Mouse (Mus musculus) midbrain, embryonic 14.5 days (tissue): ENCODE results near the gene Med12. TPM values are rescaled to one million over a fixed set of nuclear protein-coding genes. Genes with fewer than 3 reads are reported as not detected.
A peak's percentile ranks its signal among the peaks of the same experiment; 100 is the strongest.

ENCODE experiments used
- ATAC-seq: fragments of 200-750 bp; cut with Nextera tagmentation; 2 replicates; pipeline ENCODE4 v1.8.0; 2017; ENCODE audit warnings: moderate number of reproducible peaks, moderate library complexity; ENCODE audit not compliant: low FRiP score, low TSS enrichment
- DNase-seq: peaks from one replicate; pipeline ENCODE4 v3.0.0-alpha.2; 2015
- H3K27ac ChIP-seq: fragments of 300-500 bp; sonication (generic); replicated peaks from 2 replicates; pipeline ENCODE4 v1.5.1; 2014; ENCODE audit warnings: mild to moderate bottlenecking, low read depth, low read length, moderate library complexity
- H3K27me3 ChIP-seq: fragments of 300-500 bp; sonication (generic); 2 replicates; pipeline ENCODE4 v1.6.1; 2014; ENCODE audit warnings: low read length, control low read depth, mixed read lengths; ENCODE audit not compliant: control insufficient read depth, insufficient read depth
- H3K36me3 ChIP-seq: fragments of 300-500 bp; sonication (generic); 2 replicates; pipeline ENCODE4 v1.6.1; 2014; ENCODE audit warnings: low read length, control low read depth; ENCODE audit not compliant: control insufficient read depth, insufficient read depth
- H3K4me1 ChIP-seq: fragments of 300-500 bp; sonication (generic); 2 replicates; pipeline ENCODE4 v1.6.1; 2014; ENCODE audit warnings: mild to moderate bottlenecking, antibody characterized with exemption, low read length, control low read depth; ENCODE audit not compliant: control insufficient read depth, insufficient read depth
- H3K4me2 ChIP-seq: fragments of 300-500 bp; sonication (generic); 2 replicates; pipeline ENCODE4 v1.6.1; 2014; ENCODE audit warnings: mild to moderate bottlenecking, low read length, moderate library complexity
- H3K4me3 ChIP-seq: fragments of 300-500 bp; sonication (generic); replicated peaks from 2 replicates; pipeline ENCODE4 v1.5.1; 2014; ENCODE audit warnings: low read depth, low read length
- H3K9ac ChIP-seq: fragments of 300-500 bp; sonication (generic); replicated peaks from 2 replicates; pipeline ENCODE4 v1.6.1; 2014; ENCODE audit warnings: mild to moderate bottlenecking, low read length, moderate library complexity
- H3K9me3 ChIP-seq: fragments of 300-500 bp; sonication (generic); 2 replicates; pipeline ENCODE4 v1.6.1; 2016; ENCODE audit warnings: low read length, control low read depth, mixed read lengths; ENCODE audit not compliant: control insufficient read depth
- WGBS: fragments of 180-500 bp; shearing (Covaris S2); extraction: QIAGEN DNeasy Blood & Tissue Kit; methylation state at CpG from one replicate; pipeline ENCODE4 v1.1.7; 2014; 5-methylcytosine and 5-hydroxymethylcytosine counted together
- polyA plus RNA-seq: library from polyadenylated mRNA; unstranded; fragments of >200 nt; fragmentation: Nextera tagmentation; extraction: Ambion mirVana; gene quantifications from 2 replicates; pipeline ENCODE4 v1.2.1, GENCODE M21; 2014

The Med12 gene
- polyA plus RNA-seq, 1 experiment from 2014 or later = 33.0 TPM

DNA sequence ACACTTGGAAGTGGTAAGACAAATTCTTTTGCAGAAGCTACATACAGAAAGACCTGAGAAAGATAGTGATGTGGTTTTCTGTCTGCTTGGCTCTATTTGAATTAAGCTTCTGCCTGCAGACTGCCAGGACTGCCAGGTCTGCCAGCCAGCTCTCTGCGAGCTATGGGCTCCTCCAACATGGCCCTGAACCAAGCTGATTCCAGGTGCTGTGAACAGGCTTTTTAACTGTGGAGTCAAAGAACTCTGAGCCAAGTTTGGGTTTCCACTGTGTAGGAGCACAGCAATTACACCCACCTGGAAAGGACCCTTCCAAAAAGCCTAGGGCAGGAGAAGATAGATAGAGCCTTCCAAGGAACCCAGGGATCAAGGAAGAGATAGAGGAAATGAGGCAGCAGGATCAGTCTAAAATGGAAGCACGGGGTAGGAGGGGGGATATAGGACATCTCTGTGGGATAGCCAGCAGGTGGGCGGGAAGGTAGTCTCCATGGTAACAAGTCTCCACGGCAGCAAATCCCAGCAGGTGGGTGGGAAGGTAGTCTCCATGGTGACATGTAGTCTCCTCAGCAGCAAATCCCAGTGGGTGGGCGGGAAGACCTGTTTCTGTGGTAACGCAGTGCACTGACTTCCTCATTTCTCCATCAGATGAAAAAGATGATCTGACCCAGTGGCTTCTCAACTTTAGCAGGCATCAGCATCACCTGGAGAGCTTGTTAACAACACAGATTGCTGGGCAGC is 40.0 kb downstream of the Med12 start:
- peak; percentile 74 for DNase-seq
- Histone ChIP-seq H3K4me1 (no peaks in the 10 kb centered on the region), H3K9ac (no peak overlapping the region), H3K4me3 (no peak overlapping the region), H3K4me2 (no peak overlapping the region; the same call in 1 of the 2 replicates), H3K27ac (no peak overlapping the region; the same call in 1 of the 2 replicates), H3K27me3 (no peaks in the 10 kb centered on the region), H3K36me3 (peaks cover 57% of the 10 kb centered on the region), H3K9me3 (no peaks in the 10 kb centered on the region)
- 32% methylated on average over 6 of the region's 6 CpGs for WGBS
- no peak for ATAC-seq

DNA sequence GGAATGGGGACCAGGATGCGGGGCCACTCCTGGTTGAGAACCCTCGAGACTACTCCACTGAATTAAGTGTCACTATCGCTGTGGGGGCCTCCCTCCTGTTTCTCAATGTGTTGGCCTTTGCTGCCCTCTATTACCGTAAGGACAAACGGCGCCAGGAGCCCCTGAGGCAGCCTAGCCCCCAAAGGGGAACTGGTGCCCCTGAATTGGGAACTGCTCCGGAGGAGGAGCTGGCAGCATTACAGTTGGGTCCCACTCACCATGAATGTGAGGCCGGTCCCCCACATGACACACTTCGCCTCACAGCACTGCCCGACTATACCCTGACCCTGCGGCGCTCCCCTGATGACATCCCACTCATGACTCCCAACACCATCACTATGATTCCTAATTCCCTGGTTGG is 45.9 kb downstream of the Med12 start:
- no peaks in the 10 kb centered on the region for H3K9me3 ChIP-seq
- H3K4me3 ChIP-seq = no peak overlapping the region
- no peak for DNase-seq
- H3K4me1 ChIP-seq = no peaks in the 10 kb centered on the region
- no peak overlapping the region for H3K4me2 ChIP-seq
- H3K27ac ChIP-seq = no peak overlapping the region
- ATAC-seq = no peak
- H3K36me3 ChIP-seq = peaks cover 38% of the 10 kb centered on the region
- no peak overlapping the region for H3K9ac ChIP-seq
- 95% methylated on average over 12 of the region's 12 CpGs for WGBS
- H3K27me3 ChIP-seq = no peaks in the 10 kb centered on the region

DNA sequence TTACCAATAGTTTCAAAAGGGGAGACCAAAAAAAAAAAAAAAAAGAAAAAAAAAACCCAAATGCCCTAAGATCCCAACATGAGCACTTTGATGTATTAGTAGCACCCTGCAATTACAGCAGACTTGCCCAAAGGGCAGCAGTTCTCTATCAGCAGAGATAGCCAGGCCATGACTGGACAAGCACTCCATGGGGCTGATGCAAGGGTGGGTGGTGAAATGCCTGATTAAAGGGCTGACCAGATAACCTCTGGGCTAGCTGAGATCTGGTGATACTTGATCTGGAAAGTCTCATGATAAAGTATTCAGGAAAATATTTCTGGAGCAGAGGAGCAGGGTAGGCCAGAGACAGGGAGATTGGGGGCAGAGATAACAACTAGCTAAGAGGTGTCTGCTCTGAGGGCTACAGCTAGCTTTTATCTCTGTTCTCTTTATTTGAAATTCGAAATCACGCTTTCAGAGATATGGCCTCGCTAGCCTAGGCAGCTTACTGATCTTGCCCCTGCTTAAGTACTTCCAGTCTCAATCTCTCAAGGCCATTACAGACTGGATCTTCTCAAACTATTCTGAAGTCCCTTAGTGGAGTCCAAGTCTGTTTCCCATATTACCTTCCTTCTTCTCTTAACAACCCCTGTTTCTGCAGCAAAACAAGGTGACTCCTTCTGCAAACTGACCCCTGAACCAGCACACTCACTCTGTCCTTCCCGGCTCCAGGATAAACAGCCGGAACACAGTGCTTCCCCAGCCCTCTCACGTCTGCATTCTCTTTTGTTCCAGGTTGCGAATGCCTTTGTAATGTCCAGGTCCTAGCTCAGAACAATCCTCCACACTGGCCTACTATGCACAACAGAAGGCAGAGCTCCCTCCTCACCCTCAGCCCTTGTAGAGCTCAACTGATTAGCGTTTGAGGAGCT is 52.4 kb downstream of the Med12 start:
- Histone ChIP-seq H3K9ac (no peak overlapping the region), H3K4me3 (no peak overlapping the region), H3K27me3 (no peaks in the 10 kb centered on the region), H3K9me3 (no peaks in the 10 kb centered on the region), H3K27ac (no peak overlapping the region), H3K4me2 (no peak overlapping the region), H3K36me3 (peaks cover 3% of the 10 kb centered on the region; the same call in 1 of the 2 replicates), H3K4me1 (no peaks in the 10 kb centered on the region)
- no peak for DNase-seq
- 47% methylated on average over 8 of the region's 8 CpGs for WGBS
- ATAC-seq = no peak

DNA sequence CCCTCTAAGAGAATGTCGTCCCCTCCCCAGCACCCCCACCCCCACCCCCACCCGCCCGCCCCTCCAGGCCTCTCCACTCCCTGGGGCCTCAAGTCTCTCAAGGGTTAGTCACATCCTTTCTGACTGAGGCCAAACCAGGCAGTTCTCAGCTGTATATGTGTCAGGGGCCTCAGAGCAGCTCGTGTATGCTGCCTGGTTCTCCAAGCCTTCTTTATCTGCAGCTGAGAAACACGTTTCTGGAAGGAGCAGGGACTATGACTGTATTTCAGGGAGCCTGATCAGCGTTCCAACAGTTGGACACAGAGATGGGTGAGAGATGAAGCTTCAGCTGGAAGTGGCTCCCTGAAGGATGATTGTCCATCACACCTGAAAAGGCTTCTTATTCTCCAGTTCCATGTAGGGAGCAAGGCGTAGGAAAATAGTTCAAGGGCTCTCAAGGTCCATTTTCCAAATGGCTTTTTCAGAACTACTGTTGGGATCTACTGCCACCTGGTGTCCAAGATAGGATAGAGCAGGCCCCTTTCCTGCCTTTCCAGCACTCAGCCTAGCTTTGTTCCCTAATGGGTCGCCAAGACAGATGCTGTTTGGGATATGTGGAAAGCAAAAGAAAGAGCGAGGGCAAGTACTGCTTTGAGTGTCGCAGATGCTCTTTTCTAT is 55.7 kb downstream of the Med12 start:
- H3K36me3 ChIP-seq = no peaks in the 10 kb centered on the region
- ATAC-seq (no peak), DNase-seq (peak; percentile 85)
- H3K9ac ChIP-seq = no peak overlapping the region
- no peaks in the 10 kb centered on the region for H3K9me3 ChIP-seq
- peak overlapping the region; percentile 68 for H3K27ac ChIP-seq
- no peak overlapping the region; the same call in 1 of the 2 replicates for H3K4me2 ChIP-seq
- H3K4me1 ChIP-seq = no peaks in the 10 kb centered on the region
- no peaks in the 10 kb centered on the region for H3K27me3 ChIP-seq
- WGBS = 24% methylated on average over 10 of the region's 10 CpGs
- no peak overlapping the region for H3K4me3 ChIP-seq

DNA sequence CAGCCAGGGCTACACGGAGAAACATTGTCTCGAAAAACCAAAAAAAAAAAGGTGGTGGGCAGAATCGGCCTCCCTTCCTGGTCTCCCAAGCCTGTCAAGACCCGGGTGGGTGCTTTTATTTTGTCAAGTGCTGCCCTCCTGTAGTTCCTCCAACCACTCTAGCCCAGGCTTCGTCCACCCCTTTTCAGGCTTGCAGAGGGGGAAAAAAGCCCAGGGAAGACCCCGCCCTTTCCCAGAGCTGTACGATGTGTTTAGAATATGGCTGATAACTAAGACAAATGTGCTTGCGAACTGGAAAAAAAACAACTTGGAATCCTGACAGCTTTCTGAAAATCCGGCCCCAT is 58.2 kb downstream of the Med12 start:
- Histone ChIP-seq H3K9ac (peak overlapping the region; percentile 39; the same call in 1 of the 2 replicates), H3K36me3 (no peaks in the 10 kb centered on the region), H3K4me2 (peak overlapping the region; percentile 54), H3K27ac (peak overlapping the region; percentile 90), H3K27me3 (no peaks in the 10 kb centered on the region), H3K9me3 (no peaks in the 10 kb centered on the region), H3K4me1 (no peaks in the 10 kb centered on the region), H3K4me3 (peak overlapping the region; percentile 23; the same call in 1 of the 2 replicates)
- ATAC-seq (no peak; the same call in 1 of the 2 replicates), DNase-seq (no peak)
- 49% methylated on average over 9 of the region's 9 CpGs for WGBS

DNA sequence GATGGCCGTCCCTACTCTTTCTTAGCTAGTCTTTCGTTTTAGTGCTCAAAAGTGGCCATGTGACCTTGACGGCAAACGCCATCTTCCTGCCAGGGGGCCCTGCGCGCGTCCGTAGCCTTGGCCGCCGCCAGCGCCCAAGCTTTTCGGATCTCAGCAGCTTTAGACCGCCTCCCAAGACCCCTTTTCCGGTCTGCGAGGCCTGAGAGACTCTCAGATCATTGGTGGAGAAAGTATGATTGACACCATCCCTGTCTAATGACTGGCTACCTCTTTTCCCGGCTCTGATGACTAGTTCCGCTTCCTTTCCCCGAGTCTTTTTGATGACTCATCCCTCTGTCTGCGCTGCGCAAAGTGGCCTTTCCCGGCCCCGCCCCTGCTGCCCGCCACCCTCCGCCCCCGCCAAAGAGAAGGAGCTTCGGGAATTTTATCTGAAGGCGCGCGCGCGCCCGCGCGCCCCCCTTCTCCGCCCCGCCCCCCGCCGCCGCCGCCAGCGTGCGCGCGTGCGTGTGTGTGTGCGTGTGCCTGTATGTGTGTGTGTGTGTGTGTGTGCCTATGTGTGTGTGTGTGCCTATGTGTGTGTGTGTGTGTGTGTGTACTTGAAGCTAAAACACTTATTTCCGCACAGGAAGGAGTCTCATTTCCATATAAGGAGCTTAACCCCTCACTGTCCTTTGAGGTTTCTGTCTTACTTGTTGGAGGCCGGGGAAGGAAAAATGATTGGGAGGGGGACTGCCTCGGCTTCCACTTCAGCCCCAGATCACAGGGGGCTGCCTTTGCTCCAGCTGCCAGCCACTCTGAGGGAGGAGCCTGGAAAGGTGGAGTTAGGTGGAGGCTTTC is 58.8 kb downstream of the Med12 start:
- Histone ChIP-seq H3K4me1 (no peaks in the 10 kb centered on the region), H3K4me3 (peak overlapping the region; percentile 32), H3K9ac (peak overlapping the region; percentile 42), H3K27me3 (no peaks in the 10 kb centered on the region), H3K27ac (peak overlapping the region; percentile 90), H3K9me3 (no peaks in the 10 kb centered on the region), H3K4me2 (peak overlapping the region; percentile 54), H3K36me3 (no peaks in the 10 kb centered on the region)
- ATAC-seq (peak; percentile 94), DNase-seq (peak; percentile 91)
- 24% methylated on average over 43 of the region's 49 CpGs for WGBS

DNA sequence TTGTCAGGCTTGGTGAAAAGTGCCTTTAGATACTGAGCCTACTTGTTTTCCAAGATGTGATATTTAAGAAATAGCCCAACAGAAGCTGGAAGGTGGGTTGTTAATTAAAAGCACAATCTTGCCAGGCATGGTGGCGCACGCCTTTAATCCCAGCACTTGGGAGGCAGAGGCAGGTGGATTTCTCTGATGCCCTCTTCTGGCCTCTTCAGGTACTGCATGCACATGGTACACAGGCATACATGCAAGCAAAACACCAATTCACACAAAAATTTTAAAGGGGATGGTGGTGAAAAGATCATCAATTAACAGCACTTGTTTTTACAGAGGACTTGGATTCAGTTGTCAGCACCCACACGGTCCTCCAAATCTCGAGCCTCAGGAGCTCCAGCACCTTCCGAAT is 60.8 kb downstream of the Med12 start:
- DNase-seq (no peak), ATAC-seq (no peak)
- Histone ChIP-seq H3K4me1 (no peaks in the 10 kb centered on the region), H3K9ac (no peak overlapping the region), H3K27ac (no peak overlapping the region), H3K36me3 (no peaks in the 10 kb centered on the region), H3K4me3 (no peak overlapping the region), H3K9me3 (no peaks in the 10 kb centered on the region), H3K4me2 (no peak overlapping the region), H3K27me3 (no peaks in the 10 kb centered on the region)
- 94% methylated on average over 5 of the region's 5 CpGs for WGBS

DNA sequence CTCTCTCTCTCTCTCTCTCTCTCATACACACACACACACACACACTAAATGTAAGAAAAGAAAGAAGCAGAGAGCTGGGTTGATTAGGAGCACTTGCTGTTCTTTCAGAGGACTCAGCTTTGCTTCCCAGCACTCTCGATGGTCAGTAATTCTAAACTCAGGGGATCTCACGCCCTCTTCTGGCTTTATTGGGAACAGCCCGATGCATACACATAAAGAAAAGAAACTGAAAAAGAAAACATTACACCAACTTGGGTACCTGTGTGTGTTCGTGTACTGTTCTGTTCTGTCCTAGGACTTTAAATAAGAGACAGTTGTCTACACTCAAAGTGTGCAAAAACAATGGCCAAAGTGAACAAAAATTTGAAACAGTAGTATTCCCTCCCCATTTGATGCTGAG is 64.8 kb downstream of the Med12 start:
- Histone ChIP-seq H3K27ac (no peak overlapping the region), H3K9me3 (no peaks in the 10 kb centered on the region), H3K36me3 (no peaks in the 10 kb centered on the region), H3K9ac (no peak overlapping the region), H3K4me3 (no peak overlapping the region), H3K27me3 (no peaks in the 10 kb centered on the region), H3K4me1 (no peaks in the 10 kb centered on the region), H3K4me2 (no peak overlapping the region)
- DNase-seq (no peak), ATAC-seq (no peak)
- 55% methylated on average over 4 of the region's 4 CpGs for WGBS
